Mouse (Mus musculus): Measurements from ENCODE around the gene Nrxn3. TPM values are rescaled to one million over a fixed set of nuclear protein-coding genes. Genes with fewer than 3 reads are reported as not detected.
A peak's percentile ranks its signal among the peaks of the same experiment; 100 is the strongest.

Gene Nrxn3
- total RNA-seq, 2 experiments from 2014 or later = 0.92 to 1.4 TPM

DNA sequence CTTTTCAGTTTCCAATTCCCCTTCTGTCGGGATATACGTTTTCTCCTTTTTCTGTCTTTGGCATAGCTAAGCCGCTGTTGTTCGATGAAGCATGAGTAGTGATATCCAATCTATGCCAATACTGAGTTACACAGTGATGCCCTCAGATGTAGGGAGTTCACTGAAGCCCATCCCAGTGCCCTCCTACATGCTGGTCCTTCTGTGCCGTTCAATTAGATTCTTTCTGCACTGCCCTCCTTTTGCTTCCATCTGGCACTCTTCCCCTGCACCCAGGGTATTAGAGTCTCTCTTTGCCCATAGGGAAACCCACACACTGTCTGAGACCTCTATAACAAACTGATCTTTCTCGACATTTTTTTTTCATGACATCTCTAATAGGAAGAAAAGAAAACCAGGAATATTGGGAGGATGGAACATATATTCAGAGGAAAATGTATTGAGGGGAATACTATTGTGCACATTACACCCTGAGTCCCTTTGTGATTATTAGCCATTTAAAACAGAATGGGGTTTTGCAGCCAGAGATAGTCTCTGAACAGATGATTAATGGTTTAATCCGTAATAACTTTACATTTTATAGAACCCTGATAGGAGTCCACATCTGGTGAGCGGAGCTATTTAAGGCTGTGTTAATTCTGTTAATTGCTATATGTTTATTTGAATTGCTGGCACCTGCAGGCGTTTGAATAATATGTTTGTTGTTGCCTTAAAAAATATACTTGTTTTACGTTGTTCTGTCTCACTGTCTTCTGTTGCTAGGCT, 476.3 kb downstream of the Nrxn3 start:
- DNase-seq = no peak

DNA sequence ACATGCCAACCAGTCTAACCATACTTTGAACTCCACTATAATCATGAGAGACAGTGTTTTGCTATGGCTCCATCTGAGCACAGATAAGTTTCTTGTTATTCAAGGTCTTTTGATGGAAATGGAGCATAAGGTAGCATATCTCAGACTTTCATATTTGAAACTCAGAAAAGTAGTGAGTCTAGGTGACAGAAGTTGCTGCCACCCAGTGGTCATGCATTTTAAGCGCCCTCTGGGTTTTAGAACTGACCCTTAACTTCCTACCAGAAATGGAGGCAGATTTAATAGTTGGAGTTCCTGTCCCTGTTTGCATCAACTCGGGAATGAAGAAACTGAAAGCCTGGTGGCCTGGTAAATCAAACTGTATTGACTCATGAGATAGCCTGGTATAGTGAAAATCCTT, 488.9 kb downstream of the Nrxn3 start:
- DNase-seq = no peak

DNA sequence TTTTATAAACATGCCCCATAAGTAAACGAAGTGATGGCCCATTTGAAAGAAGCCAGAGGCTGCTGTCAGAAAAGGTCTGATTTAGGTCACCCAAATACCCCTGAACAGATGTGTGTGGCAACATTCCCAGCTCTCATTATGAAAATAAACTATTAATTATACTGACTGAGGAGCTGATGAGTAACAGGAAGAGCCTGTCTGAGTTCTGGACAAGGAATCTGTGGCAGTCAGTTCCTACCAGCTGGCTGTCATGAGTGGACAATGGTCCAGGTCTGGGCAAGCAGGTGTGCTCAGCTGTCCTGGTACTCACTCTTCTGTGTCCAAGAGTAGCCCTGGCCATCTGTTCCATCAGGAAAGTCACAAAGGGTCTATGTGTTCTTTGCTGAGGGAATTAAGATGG, 517.1 kb downstream of the Nrxn3 start:
- no peak for DNase-seq

DNA sequence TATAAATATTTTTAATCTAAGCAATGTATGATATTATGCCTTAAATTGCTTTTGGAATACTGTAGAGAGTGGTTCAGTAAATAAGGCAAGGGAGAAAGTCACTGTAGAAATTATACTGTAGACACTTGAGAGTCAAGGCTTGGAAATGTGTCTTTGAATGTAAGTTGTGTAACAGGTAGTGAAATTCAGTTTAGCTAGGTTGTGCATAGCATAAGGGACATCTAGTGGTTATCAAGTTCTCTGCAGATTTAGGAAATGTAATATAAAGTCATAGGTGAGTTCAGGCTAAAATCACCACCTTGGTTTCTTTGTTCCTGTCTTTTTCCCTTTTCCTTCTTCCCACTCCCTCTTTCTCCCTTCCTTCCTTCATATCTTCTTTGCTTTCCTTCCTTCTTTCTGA, 518.9 kb downstream of the Nrxn3 start:
- no peak for DNase-seq

DNA sequence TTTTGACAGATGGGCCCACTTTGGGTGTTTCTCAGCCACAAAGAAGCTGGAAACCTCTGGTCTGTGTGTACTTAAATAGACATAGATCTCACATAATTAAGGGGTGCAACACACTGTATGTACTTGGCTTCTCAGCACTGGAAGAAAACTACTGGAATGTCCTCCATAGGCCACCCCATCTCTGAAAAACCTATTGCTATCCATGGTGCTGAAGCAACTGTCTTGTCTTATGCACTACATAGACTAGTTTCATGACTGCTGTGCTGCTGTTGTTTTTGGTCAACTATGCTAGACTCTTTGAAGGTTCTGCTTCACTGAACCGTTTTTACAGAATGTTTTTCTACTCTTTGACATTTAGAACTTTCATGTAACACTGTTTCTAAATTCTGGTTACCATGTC, 519.8 kb downstream of the Nrxn3 start:
- no peak for DNase-seq

DNA sequence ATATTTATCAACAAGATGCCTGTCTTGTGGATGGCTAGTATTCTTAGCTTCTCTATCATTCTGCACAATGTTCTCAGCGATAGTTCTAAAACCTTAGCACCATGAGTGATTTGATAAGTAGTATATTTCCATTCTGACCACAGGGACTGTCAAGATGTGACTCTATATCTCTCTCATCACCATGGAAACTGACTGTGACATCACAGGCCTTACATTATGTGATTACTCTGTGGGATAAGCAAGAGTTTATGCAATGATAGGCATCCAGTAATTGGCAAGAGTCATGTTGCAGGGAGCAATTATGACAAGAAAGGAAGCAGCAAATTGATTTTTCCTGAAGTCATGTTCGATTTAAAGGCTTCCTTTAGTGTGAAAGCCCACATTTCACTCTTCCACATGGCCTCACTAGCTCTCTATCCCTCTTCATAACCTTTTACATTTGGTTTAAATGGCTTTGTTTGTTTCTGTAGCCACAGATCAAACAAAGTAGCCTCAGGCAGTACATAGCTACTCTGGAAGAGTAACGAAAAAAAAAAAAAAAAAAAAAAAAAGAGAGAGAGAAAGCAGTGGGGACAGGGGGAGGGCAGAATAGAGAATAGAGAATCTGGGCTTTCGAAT, 532.7 kb downstream of the Nrxn3 start:
- DNase-seq = no peak

DNA sequence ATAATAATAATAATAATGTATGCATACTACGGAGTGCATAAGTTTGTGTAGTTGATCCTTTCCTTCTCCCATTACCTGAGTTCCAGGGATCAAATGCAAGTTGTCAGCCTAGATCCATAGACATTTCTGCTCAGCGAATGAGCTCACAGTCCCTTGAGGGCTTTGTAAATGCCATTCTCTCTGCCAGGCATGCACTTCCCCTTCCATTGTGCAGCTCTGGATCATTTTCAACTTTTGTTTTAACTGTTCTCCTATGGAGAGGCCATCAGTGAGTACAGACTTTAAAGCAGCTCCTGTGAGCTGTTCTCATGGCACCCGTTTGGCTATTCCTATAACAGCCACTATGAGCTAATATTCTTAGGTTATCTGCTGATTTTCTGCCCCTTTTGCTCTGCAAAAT, 536.2 kb downstream of the Nrxn3 start:
- no peak for DNase-seq

DNA sequence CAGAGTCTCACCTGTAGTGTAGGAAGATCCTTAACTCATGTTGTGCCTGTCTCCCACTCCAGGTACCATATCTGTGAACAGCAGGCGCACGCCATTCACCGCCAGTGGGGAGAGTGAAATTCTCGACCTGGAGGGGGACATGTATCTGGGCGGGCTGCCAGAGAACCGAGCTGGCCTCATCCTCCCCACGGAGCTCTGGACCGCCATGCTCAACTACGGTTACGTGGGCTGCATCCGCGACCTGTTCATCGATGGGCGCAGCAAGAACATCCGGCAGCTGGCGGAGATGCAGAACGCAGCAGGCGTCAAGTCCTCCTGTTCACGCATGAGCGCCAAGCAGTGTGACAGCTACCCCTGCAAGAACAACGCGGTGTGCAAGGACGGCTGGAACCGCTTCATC, 537.4 kb downstream of the Nrxn3 start:
- DNase-seq = no peak

DNA sequence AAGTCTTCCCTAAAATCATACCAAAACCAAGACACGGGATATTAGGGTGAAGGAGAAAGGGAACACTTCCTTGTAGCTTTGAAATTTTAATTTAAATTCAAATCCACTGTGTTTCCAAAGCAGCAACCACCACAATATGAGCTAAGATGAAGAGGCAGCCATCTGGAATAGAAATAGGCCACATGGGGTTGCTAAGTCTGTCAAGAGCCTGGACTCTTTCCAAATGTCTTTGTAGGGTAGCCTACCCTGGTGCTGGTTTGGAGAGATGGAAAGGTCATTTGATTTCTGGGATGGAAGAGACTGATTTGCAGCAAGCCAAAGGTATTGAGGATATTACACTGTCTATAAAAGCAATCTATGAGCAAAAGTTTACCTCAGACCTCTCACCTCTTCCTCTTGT, 539.6 kb downstream of the Nrxn3 start:
- DNase-seq = no peak

DNA sequence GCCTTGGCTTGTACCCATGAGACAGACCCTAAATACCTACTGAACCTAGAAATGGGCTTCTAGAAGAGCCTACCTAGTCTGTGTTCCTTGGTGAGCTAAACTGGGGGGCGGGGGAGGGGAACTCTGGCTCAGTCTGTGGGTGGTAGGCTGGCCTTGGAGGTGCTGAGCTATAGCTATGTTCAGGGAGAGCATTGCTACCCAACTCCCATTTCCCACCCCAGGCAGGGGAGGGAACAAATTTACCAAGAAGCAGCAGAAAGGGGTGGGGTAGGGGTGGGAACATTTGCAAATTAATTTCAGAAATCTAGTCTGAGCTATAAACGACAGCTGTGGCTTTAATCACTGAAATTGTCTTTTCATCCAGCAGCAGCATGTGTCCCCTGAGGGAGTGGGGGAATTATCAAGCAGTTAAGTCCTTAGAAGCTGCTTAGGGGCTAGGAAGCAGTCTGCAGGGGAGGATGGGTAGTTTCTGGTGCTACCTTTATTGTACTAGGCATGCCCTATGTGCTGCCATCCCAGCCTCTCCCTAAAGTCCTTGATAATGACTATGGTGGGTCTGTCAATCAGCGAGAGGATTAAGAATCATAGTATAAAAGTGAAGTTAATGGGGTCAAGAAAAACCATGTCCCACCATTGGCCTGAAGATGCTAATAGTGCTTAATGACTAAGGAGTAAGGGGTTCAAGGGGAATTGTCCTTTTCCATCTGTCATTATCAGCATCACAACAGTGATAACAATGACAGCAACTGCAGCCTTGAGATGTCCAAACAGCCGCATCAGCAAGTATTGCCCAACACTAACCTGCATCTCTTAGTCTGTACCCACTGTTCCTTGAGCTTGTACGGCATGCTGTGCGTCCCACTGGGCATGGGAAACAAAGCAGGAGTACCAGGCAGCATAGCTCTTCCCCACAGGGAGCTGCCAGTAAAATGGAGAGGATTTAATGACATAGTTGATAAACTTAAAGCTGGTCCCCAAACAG, 560.0 kb downstream of the Nrxn3 start:
- no peak for DNase-seq

DNA sequence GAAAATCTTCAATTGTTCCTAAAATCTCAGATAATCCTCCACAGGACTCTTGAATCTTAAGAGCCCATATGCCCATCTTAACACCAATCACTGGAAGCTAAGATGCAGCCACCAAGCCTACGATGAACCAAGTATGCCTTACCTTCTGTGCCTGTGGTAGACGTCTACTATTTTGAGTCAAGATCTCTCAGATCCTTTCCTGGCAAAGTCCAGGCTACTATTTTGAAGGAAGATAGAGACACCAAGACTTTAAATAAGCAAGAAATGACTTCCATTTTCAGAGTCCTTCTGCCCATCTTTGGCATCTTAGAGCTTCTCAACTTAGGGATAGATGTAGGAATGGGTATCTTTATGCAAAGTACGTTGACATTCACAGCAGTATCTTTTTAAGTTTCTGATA, 561.7 kb downstream of the Nrxn3 start:
- no peak for DNase-seq

DNA sequence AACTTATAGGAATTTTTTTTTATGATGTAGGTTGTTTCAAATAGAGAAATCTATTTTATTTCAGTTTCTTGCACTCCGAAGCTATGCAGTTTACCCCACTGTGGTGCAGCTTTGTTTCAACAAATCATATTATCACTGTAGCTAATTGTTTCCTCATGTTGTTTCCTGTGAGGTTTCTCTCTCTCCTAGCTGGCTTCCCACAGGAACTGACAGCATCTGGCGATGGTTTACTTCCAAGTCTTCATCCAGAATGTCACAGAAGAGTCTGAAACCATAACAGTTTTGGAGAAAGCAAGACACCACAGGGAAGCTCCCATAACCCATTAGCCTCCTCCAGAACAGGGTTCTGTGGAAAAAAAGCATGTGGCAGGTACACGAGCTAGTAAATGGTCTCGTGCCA, 564.4 kb downstream of the Nrxn3 start:
- DNase-seq = no peak

DNA sequence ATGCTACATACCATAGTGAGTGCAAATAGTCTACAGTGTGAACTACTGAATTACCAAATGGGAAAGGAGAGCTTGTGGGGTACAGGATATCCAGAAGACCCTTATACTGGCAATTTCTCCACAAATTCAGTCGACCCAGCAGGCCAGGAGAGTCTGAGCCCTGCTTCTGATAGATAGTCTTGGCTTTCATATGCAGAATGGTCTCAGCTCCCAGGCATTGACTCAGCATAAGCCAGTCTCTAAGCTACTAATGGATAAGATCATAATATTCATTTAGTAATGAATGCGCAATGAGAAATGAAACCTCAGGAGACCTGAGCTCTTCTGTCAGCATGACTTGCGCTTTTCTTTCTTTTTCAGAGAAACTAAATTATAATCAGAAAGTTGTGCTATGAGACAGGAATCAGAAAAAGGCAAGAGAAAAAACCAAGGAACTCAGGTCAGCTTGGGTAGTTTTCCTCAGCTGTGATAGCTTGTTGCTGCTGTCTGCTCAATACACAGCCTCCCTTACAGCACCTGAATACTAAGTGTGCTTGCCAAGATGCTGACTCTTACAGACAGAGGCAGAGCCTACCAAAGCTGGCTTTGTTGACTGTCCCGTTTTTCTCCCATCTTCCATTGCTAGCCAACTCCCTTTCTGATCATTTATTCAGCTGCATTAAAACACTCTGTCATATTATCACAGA, 567.1 kb downstream of the Nrxn3 start:
- DNase-seq = no peak

DNA sequence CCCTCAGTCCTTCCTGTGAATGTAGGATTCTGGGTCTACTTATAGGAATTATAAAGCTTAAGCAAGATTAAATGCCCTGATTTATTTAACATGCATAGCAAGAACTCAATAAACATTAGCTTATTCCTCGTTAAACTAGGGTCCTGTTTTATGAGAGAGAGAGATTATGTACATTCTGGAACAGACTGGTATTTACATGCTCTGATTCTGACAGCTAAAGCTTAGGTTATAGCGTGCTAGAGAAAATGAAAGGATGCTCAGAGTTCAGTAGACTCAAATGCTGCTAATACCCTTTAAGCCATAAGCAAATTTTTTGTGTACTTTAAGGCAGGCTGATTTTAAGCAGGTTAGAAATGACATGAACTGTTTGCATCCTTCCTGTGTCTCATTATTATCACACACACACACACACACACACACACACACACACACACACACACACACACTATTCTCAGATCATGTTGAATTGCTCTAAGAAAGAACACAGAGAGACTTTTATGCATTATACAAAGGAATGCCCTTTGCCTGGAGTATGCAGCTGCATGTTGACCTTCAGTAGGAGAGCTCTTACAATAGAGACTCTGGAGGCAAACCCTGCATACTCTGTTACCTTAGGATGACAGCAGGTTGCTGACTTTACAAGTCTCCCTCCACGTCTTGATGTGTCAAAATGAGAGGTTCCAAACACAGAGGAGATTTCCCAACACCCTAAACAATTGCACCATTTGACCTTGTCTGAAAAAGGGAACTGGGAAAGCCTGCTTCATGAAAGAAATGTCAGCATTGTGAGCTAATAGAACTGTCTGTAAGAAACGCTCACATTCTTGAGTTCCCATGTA, 568.3 kb downstream of the Nrxn3 start:
- no peak for DNase-seq

DNA sequence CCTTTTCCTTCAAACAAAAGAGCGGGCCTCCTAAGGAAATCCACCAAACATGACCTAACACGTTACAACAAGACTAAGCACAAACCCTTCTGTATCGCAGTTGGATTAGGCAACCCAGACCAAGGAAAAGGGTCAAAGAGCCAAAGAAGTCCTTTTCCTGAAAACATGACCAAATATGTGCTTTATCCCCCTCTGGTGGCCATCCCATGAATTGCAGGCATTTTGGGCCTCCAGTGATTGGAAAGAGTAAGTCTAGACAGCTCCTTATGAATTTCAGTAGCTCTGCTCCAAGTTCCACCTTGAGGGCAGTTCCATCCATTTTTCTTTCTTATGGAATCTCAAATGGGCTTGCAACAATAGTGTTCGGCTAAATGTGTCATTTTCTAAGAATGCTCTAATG, 579.3 kb downstream of the Nrxn3 start:
- DNase-seq = peak; percentile 65

DNA sequence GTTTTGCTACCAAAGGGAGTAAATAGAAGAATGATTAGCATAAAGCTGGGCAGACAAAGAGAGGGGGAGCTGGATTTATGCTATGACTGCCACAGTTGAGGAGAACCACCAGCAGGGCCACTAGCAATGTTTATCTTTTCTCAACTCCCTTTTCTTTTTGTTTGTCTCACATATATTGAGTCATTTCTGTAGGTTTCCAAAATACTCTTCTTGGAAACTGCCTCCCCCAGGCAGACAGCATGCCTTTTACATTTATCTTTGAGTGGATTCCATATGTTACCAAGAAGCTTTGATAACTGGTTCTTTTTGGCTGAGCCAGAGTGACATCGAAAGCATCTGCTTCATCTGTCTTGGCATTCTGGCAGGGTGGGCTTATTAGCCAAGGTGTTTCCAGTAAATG, 587.5 kb downstream of the Nrxn3 start:
- no peak for DNase-seq

DNA sequence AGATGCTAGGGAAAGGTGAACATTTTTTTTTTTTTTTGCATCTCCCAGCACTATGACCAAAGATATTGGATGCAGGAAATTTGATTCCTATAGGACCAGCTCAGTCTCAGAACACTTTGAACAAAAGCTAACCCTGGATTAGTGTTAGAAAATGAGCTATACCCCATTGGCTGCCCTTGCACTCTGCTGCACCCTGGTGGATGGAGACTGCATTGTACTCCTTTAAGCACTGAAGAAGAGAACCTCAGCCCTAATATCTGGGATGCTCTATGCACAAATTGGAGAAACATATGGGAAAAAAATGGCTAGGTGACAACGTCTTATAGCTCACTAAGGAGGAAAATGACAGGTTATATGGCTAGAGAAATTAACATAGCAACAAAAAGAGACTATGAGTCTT, 589.9 kb downstream of the Nrxn3 start:
- no peak for DNase-seq

DNA sequence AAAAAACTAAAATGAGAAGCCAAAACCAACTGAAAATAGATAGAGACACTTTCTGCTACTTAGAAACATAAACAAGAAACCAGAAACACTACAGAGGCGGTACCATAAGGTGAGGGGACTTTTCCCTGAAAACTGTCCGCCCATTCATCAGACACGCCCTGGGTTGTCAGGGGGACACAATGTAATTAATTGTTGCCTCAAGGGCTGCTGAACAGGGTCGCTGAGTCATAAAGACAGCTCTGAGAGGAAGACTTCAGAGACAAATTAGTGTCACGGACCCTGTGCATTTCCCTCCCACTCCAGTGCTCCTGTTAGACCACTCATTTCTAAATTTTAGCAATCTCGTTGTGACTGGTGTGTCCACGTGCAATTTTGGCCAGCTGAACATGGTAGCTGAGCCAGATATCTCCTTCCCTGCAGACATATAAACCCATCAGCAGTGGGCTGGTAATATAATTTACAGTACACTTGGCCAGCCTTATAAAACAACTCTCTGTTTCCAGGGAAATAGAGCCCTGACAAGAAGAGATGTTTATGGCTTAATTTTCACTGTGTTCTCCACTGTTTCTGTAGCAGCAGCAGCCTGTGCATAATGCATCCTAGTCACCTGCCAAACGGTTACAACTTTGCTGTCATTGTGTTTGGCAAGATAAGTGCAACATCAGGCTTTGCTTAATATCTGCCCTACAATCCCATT, 603.3 kb downstream of the Nrxn3 start:
- no peak for DNase-seq

DNA sequence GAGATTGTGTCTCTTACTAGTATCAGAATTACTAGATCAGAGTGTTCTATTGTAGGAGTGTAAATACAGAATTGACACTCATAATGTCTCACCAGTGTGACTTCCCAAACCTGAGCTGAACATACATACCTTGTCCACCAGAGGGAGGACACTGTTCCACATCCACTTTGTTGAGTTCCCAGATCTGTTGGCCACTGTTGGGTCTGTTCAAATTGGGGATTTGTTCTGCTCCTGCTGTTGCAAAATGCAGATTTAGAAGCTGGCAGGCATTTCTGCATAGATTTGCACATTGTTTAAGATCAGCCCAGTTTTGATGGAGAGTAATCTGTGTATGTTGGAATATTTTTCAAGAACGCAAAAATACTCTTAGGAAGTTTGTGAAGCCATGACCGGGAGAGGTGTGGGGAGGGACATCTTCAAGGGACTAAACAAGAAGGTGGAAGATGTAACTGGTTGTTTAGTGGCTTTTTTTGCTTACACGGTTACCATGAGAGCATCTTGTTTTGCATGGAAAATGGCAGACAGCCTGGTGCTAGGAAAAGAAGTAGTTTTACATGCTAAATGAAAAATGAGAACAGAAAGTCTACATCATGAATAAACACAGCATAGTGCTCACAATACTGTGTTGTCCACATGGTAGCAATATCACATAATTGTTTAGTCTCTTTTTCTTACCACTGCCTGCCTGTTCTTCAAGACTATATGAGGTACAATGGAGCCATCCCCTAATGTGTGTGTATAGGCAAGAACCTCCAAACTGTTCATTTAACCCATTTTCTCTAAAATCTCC, 609.0 kb downstream of the Nrxn3 start:
- no peak for DNase-seq

DNA sequence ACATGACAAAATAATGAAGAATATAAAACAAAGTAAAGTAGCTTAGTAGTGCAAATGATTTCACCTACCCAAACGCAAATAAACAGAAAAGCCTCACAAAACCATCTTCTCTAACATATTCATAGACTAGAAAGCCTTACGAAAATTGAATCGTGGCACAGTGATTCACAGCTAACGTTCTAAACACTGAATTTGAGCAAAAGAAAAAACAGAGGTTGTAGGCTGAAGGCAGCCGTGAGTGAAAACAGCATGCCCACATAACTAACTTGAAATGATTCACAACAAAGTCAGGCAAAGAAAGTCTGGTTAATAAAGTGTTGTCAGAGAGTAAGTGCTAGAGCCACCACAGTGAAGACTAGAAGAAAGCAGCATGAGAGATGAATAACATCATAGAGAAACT, 610.8 kb downstream of the Nrxn3 start:
- no peak for DNase-seq

Measured in gastrocnemius, postnatal 10 days (tissue).